Mouse (Mus musculus) E14TG2a.4 (cell line): ENCODE measurements at regions not wholly inside any gene's neighbourhood (a gene's known extent, or its start where the extent isn't known, plus 50 kb on each side); places are given as distances from the start of the nearest gene placed in this dataset.
A peak's percentile ranks its signal among the peaks of the same experiment; 100 is the strongest.

Source experiments
- H3K27me3 ChIP-seq: 2 replicates; pipeline ENCODE4 v1.6.1; 2014; ENCODE audit warnings: low read length, control low read depth; ENCODE audit not compliant: insufficient read depth
- H3K36me3 ChIP-seq: 2 replicates; pipeline ENCODE4 v1.6.1; 2014; ENCODE audit warnings: low read length, control low read depth; ENCODE audit not compliant: insufficient read depth
- H3K4me1 ChIP-seq: replicated peaks from 2 replicates; pipeline ENCODE4 v1.6.1; 2014; ENCODE audit warnings: low read depth, low read length, control low read depth
- H3K4me3 ChIP-seq: replicated peaks from 2 replicates; pipeline ENCODE4 v1.5.1; 2014; ENCODE audit warnings: mild to moderate bottlenecking, low read length
- H3K9me3 ChIP-seq: 2 replicates; pipeline ENCODE4 v1.6.1; 2014; ENCODE audit warnings: low read length, control low read depth
- CTCF ChIP-seq: conservative IDR thresholded peaks from 2 replicates; pipeline ENCODE4 v1.5.1; 2014; ENCODE audit warnings: low read length
- NANOG ChIP-seq: IDR thresholded peaks from 2 replicates; pipeline ENCODE4 v1.6.1; 2014; ENCODE audit warnings: borderline replicate concordance, low read length, mixed read lengths
- POU5F1 ChIP-seq: IDR thresholded peaks from 2 replicates; pipeline ENCODE4 v1.6.1; 2014; ENCODE audit warnings: low read length, borderline replicate concordance

DNA sequence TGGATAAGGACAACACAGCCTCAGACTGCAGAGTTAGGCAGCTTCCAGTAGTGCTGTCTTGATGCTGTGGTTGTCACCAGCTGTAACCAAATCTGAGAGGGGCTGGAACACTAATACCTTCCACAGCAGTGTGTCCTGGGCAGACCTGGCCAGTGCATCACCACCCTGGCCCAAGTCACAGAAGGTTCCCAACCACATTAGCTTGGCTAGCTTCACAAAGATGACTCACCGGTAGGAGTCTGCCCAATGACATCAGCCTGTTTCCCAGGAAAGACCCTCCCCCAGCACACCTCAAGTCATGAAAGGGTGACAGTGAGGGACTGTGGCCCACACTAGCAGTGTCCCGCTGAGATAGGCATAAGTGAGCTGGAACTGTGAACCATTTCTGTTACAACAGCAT lies 75.5 kb upstream of the Gsc start:
- H3K36me3 ChIP-seq: no peaks in the 10 kb centered on the region
- TF ChIP-seq NANOG (no peak), POU5F1 (no peak), CTCF (no peak)
- peaks cover 29% of the 10 kb centered on the region for H3K27me3 ChIP-seq

DNA sequence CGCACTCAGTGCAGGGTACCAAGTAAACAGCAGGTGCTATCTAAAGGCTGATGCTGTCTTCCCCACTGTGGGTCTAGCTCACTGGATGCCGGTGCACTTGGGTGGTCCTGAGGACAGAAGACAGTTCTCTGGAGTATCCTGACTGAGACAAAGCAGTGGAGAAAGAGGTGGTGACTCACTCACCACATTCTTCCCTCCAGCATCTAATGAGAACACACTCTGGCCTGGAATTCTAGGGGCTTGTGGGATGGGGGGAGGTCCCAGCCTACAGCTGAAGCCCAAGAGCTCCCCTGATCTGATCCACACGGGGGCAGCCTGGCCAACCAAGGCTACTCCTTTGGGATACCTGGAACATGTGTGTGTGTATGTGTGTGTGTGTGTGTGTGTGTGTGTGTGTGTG lies 74.4 kb upstream of the Gsc start:
- no peak for TF ChIP-seq POU5F1
- TF ChIP-seq NANOG: no peak
- TF ChIP-seq CTCF: no peak
- H3K9me3 ChIP-seq: peaks cover 8% of the 10 kb centered on the region
- peaks cover 24% of the 10 kb centered on the region for H3K27me3 ChIP-seq
- no peaks in the 10 kb centered on the region for H3K36me3 ChIP-seq
- H3K4me1 ChIP-seq: peaks cover 18% of the 10 kb centered on the region
- H3K4me3 ChIP-seq: no peak overlapping the region

More for the DNA sequence above, 75.5 kb upstream of the Gsc start:
- Histone ChIP-seq H3K4me3 (no peak overlapping the region), H3K9me3 (peaks cover 8% of the 10 kb centered on the region), H3K4me1 (peaks cover 18% of the 10 kb centered on the region)

DNA sequence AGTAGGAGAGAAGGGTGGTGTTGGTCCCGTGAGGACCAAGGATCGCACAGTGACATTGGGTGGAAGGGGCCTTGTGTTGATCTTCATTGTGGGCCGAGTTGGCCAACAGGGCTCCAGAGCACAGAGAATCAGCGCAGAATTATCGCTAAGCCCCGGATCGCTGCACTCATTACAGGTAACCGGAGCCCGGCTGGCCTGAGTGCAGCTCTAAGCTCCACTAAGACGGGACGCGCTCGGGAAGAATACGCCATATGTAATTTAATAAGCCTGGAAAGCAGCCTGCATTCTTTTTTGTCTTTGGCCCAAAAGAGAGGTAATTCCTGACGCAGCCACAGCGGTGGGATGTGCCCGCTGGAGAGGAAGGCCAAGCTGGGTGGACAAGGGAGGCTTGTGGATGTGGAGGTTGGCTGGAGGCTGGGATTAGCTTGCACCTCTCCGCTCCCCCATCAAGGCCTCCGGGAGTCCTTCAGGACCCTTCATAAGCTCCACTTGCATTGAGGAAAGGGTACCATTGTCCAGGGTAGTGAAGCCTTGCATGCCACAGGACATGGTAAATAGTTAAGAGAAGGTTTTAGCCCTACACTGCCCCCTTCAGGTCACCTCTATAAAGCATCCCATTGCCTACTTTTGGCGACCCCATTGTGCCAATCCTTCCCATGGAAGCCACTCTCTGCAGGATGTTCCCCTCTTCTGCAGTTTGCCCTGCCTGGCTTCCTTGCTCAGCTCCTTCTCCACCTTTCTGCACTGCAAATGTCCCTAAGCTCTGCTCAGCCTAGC lies 73.1 kb upstream of the Gsc start:
- H3K27me3 ChIP-seq: peaks cover 19% of the 10 kb centered on the region
- no peaks in the 10 kb centered on the region for H3K36me3 ChIP-seq
- H3K4me1 ChIP-seq: peaks cover 18% of the 10 kb centered on the region
- TF ChIP-seq CTCF (peak; percentile 44), NANOG (no peak), POU5F1 (no peak)
- peaks cover 8% of the 10 kb centered on the region for H3K9me3 ChIP-seq
- peak overlapping the region; percentile 67 for H3K4me3 ChIP-seq

DNA sequence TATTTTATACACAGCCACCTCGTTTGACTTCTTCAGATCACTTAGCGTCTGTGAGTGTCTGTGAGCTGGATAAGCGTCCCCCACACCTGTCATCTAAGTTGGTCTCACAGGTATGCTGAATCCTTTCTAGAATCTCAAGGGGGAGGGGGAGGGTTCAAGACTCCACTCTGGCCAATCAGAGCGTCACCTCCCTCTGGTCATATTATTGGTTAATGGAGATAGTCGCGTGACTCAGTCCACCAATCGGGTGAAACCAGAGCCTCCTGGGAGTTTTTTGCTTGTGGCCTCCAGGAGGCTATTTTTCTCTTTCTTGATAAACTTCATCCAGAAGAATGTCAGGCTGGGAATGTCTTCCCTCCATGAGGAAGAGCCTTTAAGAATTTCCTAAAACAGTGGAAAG lies 66.8 kb upstream of the Gsc start:
- H3K27me3 ChIP-seq: peaks cover 5% of the 10 kb centered on the region
- no peak for TF ChIP-seq NANOG
- no peak for TF ChIP-seq POU5F1
- no peak for TF ChIP-seq CTCF
- no peaks in the 10 kb centered on the region for H3K36me3 ChIP-seq
- no peak overlapping the region for H3K4me3 ChIP-seq
- no peaks in the 10 kb centered on the region; the same call in 1 of the 2 replicates for H3K9me3 ChIP-seq
- peaks cover 23% of the 10 kb centered on the region for H3K4me1 ChIP-seq

DNA sequence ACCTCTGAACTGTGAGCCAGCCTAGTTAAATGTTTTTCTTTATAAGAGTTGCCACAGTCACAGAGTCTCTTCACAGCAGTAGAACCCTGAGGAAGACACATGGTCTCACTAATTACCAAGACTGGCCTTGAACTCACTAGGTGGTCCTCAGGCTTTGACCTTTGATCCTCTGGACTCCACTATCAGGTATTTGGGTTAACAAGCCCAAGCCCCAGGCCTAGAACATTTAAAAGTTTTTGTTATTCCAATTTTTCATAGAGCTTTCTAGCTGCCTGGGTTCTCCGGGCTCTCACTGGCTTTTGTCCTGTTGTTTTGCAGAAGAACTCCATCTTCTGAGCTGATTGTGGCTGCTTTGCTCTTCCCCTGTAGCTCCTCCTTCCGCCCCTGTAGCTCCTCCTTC lies 65.3 kb upstream of the Gsc start:
- Histone ChIP-seq H3K36me3 (no peaks in the 10 kb centered on the region), H3K9me3 (no peaks in the 10 kb centered on the region; the same call in 1 of the 2 replicates), H3K4me3 (no peak overlapping the region), H3K4me1 (peaks cover 21% of the 10 kb centered on the region), H3K27me3 (peaks cover 5% of the 10 kb centered on the region)
- no peak for TF ChIP-seq CTCF
- TF ChIP-seq NANOG: peak; percentile 41; the same call in 1 of the 2 replicates
- no peak for TF ChIP-seq POU5F1

DNA sequence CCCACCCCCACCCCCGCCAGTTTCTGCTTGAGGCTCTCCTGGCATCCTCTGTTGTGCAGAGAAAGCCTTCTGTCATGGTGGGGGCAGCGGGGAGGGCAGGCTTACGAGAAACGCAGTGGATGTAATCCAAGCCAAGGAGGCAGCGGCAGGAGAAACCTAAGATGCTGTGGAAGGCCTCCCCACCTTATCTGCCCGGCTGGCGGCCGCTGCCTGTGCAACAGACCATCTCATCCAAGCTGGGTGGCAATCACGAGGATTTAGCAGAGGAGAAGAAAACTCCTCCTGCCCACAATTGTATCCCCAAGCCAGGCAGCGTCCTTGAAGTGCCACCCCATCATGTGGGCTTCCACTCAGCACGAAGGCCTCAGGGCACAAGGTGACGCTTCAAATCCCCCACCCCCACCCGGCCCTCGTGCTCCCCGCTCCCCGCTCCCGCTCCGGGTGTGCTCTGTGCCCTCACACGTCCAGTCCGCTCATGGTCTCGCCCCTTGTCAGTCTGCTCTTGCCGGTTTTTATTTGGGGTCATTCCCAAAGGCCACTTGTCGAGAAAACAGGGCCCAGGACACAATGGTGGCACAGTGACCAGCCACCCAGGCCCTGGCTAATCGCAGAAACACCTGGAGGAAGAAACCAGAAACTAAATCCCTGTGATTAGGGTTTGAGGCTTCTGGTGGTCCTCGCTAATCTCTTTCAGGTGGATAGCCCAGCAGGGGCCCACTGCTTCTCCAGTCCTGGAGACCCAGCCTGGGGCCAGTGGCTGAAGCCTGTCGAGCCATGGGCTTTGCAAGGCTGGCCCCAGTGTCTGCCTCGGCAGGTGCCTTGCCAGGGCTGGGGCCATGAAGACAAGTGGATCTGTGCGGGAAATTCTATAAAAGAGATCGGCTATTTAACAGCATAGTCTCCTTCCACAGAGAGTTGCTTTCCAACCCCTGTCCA lies 58.6 kb upstream of the Gsc start:
- TF ChIP-seq POU5F1 (no peak), NANOG (no peak), CTCF (no peak)
- peaks cover 28% of the 10 kb centered on the region for H3K27me3 ChIP-seq
- H3K4me1 ChIP-seq: peaks cover 24% of the 10 kb centered on the region
- H3K4me3 ChIP-seq: no peak overlapping the region; the same call in 1 of the 2 replicates
- no peaks in the 10 kb centered on the region for H3K36me3 ChIP-seq
- no peaks in the 10 kb centered on the region; the same call in 1 of the 2 replicates for H3K9me3 ChIP-seq

DNA sequence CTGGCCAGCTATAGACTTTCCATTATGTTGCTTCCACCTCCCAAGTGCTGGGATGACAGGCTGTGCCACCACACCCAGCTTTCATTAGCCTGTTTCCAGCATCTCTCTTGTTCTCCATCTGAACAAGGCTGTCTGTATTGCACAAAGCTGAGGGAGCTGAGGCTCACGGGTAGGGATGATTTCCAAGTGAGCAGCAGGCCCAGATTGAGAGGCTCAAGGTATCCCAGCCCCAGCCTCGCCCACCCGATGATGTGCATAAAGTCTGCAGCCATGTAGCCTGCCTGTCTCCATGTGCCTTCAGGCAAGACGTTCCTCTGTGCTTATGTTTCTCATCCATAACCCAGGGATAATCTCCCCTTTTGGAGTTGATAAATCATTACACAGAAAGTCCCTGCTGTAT lies 57.5 kb upstream of the Gsc start:
- no peak for TF ChIP-seq CTCF
- no peak for TF ChIP-seq NANOG
- TF ChIP-seq POU5F1: no peak

More for the DNA sequence above, 57.5 kb upstream of the Gsc start:
- Histone ChIP-seq H3K4me1 (peaks cover 18% of the 10 kb centered on the region), H3K4me3 (no peak overlapping the region), H3K9me3 (peaks cover 8% of the 10 kb centered on the region), H3K27me3 (peaks cover 23% of the 10 kb centered on the region), H3K36me3 (no peaks in the 10 kb centered on the region)
